Mouse (Mus musculus) mouse embryonic stem cell (cell line): Measurements from ENCODE around the gene Astn1.

Experiments
- in situ Hi-C, 2 experiments: fragments of 300-500 bp; cut with MboI; formaldehyde crosslinking; loops; 1 replicate in 1 of 2; 3 replicates in 1 of 2; pipeline ENCODE4 v1.14.3; 2019 to 2020; ENCODE audit warnings: low sequenced_read_pairs in 2 of 2, low pct_unique_long_range_greater_than_20kb in 1 of 2, mixed read lengths in 1 of 2; ENCODE audit not compliant: unreplicated experiment in 1 of 2

Astn1 gene

GRCm38 (mm10) chr1:158361964-158362291 lies at the start of gene Astn1:
TSS of gene Astn1 (plus strand) at chr1:158362273.
- in situ Hi-C loops = no loop called here

- in situ Hi-C loops = no loop called here
These were observed 38.7 kb upstream of the Astn1 start for GRCm38 (mm10) chr1:158323325-158323724.

GRCm38 (mm10) chr1:158328126-158328525 lies 33.9 kb upstream of the Astn1 start:
- in situ Hi-C loops = no loop called here

- in situ Hi-C loops = no loop called here
These were observed 33.2 kb upstream of the Astn1 start for GRCm38 (mm10) chr1:158328839-158329238.

- in situ Hi-C loops = no loop called here
These were observed 18.8 kb upstream of the Astn1 start for GRCm38 (mm10) chr1:158343243-158343714.

- in situ Hi-C loops = no loop called here
These were observed 8.3 kb upstream of the Astn1 start for GRCm38 (mm10) chr1:158353656-158354371.

GRCm38 (mm10) chr1:158355177-158356050 lies 6.7 kb upstream of the Astn1 start:
- in situ Hi-C loops = no loop called here

- in situ Hi-C loops = no loop called here
These were observed 6.0 kb upstream of the Astn1 start, which contains the start of gene Brinp2 for GRCm38 (mm10) chr1:158356051-158356461. TSS of gene Brinp2 (minus strand) at chr1:158356326.

GRCm38 (mm10) chr1:158362292-158363101 lies 424 bp downstream of the Astn1 start:
- in situ Hi-C loops = no loop called here

GRCm38 (mm10) chr1:158364461-158364860 lies 2.4 kb downstream of the Astn1 start:
- in situ Hi-C loops = no loop called here

- in situ Hi-C loops = no loop called here
These were observed 20.2 kb downstream of the Astn1 start for GRCm38 (mm10) chr1:158382277-158382676.

- in situ Hi-C loops = no loop called here
These were observed 21.1 kb downstream of the Astn1 start for GRCm38 (mm10) chr1:158383210-158383609.

GRCm38 (mm10) chr1:158385311-158385710 lies 23.2 kb downstream of the Astn1 start:
- in situ Hi-C loops = no loop called here

GRCm38 (mm10) chr1:158386781-158387180 lies 24.7 kb downstream of the Astn1 start:
- in situ Hi-C loops = no loop called here

- in situ Hi-C loops = no loop called here
These were observed 26.9 kb downstream of the Astn1 start for GRCm38 (mm10) chr1:158388995-158389394.

GRCm38 (mm10) chr1:158390693-158391092 lies 28.6 kb downstream of the Astn1 start:
- in situ Hi-C loops = no loop called here

- in situ Hi-C loops = no loop called here
These were observed 35.0 kb downstream of the Astn1 start for GRCm38 (mm10) chr1:158397058-158397457.

- in situ Hi-C loops = no loop called here
These were observed 38.8 kb downstream of the Astn1 start for GRCm38 (mm10) chr1:158400898-158401297.
